Mouse (Mus musculus): Measurements from ENCODE around the gene Ufsp2. TPM values are rescaled to one million over a fixed set of nuclear protein-coding genes. Genes with fewer than 3 reads are reported as not detected.

The Ufsp2 gene
- polyA plus RNA-seq, 1 experiment from 2014 or later, result 69.3 TPM

DNA sequence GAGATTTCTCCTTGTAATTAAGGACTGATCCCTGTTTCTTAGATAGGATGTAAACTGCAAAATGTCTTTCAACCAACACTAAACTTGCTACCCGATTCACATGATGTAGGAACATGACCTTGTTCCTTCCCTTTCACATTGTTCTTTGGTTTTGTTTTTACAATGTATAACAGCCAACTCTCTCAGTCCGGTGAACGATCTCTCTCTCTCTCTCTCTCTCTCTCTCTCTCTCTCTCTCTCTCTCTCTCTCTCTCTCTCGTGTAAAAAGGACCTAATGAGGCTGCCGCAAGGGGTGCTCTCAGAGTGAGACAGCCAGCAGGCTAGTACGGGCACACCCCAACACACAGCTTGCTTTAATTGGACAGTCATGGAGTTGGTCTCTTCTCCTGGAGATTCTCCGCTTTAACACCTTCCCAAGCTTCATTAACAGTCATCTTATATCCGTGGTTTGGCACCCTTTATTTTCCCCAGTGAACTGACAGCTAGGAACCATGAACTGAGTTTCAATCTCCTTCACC is 1.3 kb upstream of the Ufsp2 start:
- Histone ChIP-seq H3K9ac (replicated peaks; ENCODE audit: low read depth) (no peak overlapping the region), H3K4me1 (ENCODE audit: insufficient read depth, low read depth, low read length) (peaks cover 7% of the 10 kb centered on the region; the same call in 1 of the 2 replicates), H3K27me3 (replicated peaks; ENCODE audit: insufficient read depth, low read length) (no peaks in the 10 kb centered on the region), H3K27ac (ENCODE audit: low read length) (0 out of 2 replicates have a peak overlapping the region, but pooled peaks have one; percentile 0), H3K36me3 (ENCODE audit: insufficient read depth, low read length) (no peaks in the 10 kb centered on the region), H3K9me3 (ENCODE audit: low read length) (no peaks in the 10 kb centered on the region), H3K4me2 (replicated peaks; ENCODE audit: low read depth, low read length) (no peak overlapping the region), H3K4me3 (ENCODE audit: low read depth, low read length) (no peak overlapping the region)
- ATAC-seq (no peak), DNase-seq (ENCODE audit: low spot score) (peak; percentile 12)
- WGBS, result 63% methylated on average over 8 of the region's 8 CpGs
- no peak for TF ChIP-seq CTCF (IDR thresholded peaks at IDR 0.05)
- TF ChIP-seq EP300 (IDR thresholded peaks at IDR 0.05), result no peak

DNA sequence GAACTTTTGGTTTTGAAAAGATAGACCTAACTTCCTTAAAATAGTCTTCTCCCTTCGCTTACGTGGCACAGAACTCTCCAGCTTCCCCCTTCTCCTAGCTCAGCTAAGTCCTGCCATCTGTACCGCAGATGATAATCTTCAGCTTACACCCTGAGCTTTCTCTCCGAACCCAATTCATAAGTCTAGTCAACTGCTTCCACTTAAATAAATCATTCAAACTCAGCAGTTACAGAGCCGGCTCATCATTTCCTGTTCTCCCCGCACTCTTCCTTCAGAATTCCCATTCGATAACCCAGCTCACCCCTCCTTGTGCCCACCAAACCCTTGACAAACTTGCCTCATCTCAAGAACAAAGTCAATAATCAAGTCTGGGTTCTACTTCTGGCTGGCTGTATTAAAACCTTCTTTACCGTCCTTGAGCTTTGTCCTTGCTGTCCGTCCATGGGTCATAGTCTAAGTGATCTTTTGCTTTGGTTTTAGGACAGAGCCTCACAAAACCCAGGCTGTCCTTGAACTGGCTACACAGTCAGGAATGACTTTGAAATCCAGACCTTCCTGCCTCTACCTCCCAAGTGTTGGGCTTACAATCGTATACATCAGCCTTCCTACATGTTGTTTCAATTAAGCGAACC is 625 bp downstream of the Ufsp2 start:
- WGBS, result 39% methylated on average over 11 of the region's 11 CpGs
- Histone ChIP-seq H3K27ac (ENCODE audit: low read length) (peak overlapping the region; percentile 71), H3K4me1 (ENCODE audit: insufficient read depth, low read depth, low read length) (peaks cover 7% of the 10 kb centered on the region; the same call in 1 of the 2 replicates), H3K36me3 (ENCODE audit: insufficient read depth, low read length) (no peaks in the 10 kb centered on the region), H3K4me3 (ENCODE audit: low read depth, low read length) (peak overlapping the region; percentile 64), H3K9ac (replicated peaks; ENCODE audit: low read depth) (peak overlapping the region; percentile 37; the same call in 1 of the 2 replicates), H3K4me2 (replicated peaks; ENCODE audit: low read depth, low read length) (peak overlapping the region; percentile 74), H3K9me3 (ENCODE audit: low read length) (no peaks in the 10 kb centered on the region), H3K27me3 (replicated peaks; ENCODE audit: insufficient read depth, low read length) (no peaks in the 10 kb centered on the region)
- ATAC-seq (peak; percentile 8), DNase-seq (ENCODE audit: low spot score) (peak; percentile 57)
- TF ChIP-seq EP300 (IDR thresholded peaks at IDR 0.05), result no peak

DNA sequence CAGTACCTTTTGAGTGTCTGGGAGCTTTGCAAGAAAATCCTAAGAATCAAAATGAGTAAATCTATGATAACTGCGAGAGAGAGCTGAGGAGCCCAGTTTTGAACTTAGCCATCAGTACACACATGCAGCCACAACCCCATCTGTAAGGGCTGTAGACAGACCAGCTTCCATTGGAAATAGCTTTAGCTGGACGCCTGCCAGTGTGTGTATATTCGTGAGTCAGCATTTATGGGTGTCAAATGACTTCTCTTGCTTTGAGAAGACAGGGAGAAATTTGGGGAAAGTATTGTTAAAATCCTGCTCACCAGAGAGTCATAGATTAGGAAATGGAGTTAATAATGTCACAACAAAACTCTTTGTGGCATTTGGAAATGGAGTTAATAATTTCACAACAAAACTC is 11.3 kb downstream of the Ufsp2 start:
- no peak overlapping the region for H3K4me3 ChIP-seq (ENCODE audit: low read depth, low read length)
- H3K9me3 ChIP-seq (ENCODE audit: low read length), result no peaks in the 10 kb centered on the region
- no peaks in the 10 kb centered on the region for H3K4me1 ChIP-seq (ENCODE audit: insufficient read depth, low read depth, low read length)
- no peak overlapping the region for H3K27ac ChIP-seq (ENCODE audit: low read length)
- H3K36me3 ChIP-seq (ENCODE audit: insufficient read depth, low read length), result no peaks in the 10 kb centered on the region
- DNase-seq (ENCODE audit: low spot score) (peak; percentile 42), ATAC-seq (no peak)
- H3K9ac ChIP-seq (replicated peaks; ENCODE audit: low read depth), result no peak overlapping the region
- H3K27me3 ChIP-seq (replicated peaks; ENCODE audit: insufficient read depth, low read length), result no peaks in the 10 kb centered on the region
- 53% methylated on average over 3 of the region's 3 CpGs for WGBS
- TF ChIP-seq EP300 (IDR thresholded peaks at IDR 0.05) (no peak), CTCF (IDR thresholded peaks at IDR 0.05) (no peak)
- no peak overlapping the region for H3K4me2 ChIP-seq (replicated peaks; ENCODE audit: low read depth, low read length)

DNA sequence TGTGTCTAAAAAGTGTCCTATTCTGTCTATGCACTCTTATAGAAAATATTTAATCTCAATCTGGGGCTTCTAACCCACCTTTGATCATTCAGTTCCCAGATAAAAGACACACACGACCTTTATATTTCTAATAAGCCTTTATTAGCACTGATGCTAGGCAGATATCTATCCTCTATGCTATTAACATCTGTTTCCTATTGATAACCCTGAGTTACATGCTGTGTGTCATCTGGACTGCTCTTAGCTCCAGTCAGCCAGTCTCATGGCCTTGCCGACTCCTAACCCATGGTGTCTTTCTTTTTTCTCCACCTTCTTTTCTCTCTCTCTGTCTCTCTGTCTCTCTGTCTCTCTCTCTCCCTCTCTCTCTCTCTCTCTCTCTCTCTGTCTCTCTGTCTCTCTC is 12.9 kb downstream of the Ufsp2 start:
- Histone ChIP-seq H3K36me3 (ENCODE audit: insufficient read depth, low read length) (no peaks in the 10 kb centered on the region), H3K9ac (replicated peaks; ENCODE audit: low read depth) (no peak overlapping the region), H3K4me3 (ENCODE audit: low read depth, low read length) (no peak overlapping the region), H3K4me2 (replicated peaks; ENCODE audit: low read depth, low read length) (no peak overlapping the region), H3K27me3 (replicated peaks; ENCODE audit: insufficient read depth, low read length) (no peaks in the 10 kb centered on the region), H3K27ac (ENCODE audit: low read length) (no peak overlapping the region), H3K9me3 (ENCODE audit: low read length) (no peaks in the 10 kb centered on the region), H3K4me1 (ENCODE audit: insufficient read depth, low read depth, low read length) (no peaks in the 10 kb centered on the region)
- 62% methylated on average over 2 of the region's 2 CpGs for WGBS
- DNase-seq (ENCODE audit: low spot score) (no peak), ATAC-seq (no peak)
- TF ChIP-seq EP300 (IDR thresholded peaks at IDR 0.05) (no peak), CTCF (IDR thresholded peaks at IDR 0.05) (no peak)

DNA sequence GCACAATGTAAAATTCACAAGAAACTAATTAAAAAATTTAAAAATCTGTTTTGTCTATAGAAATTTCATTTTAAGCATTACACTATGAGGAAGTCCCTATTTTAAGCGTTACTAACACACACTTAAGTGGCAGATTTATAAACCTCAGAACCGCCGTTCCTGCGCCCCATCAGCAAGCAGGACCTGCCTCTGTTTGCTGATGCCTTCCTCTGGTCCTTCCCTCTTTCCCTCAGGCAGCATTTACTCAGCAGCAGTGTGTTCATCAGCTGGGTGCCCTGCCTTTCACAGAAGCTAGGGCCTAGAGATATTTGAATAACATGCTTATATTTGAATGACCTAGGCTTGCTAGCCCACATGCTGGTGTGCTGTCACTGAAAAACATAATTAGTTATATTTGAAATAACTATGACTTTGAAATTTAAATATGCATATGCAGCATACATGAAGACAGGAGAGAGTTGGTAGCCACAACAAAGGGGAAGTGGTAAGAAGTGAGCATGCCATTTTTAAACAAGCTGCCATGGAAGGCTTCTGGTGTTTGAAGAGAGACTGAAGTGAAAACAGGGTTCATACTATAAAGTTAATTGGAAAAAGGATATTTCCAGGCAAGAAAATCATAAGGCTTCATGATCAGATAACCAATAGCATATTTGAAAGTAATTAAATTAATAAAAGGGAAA is 15.4 kb downstream of the Ufsp2 start:
- TF ChIP-seq EP300 (IDR thresholded peaks at IDR 0.05), result no peak
- no peak for TF ChIP-seq CTCF (IDR thresholded peaks at IDR 0.05)
- H3K4me2 ChIP-seq (replicated peaks; ENCODE audit: low read depth, low read length), result no peak overlapping the region
- peaks cover 4% of the 10 kb centered on the region; the same call in 1 of the 2 replicates for H3K36me3 ChIP-seq (ENCODE audit: insufficient read depth, low read length)
- H3K4me1 ChIP-seq (ENCODE audit: insufficient read depth, low read depth, low read length), result no peaks in the 10 kb centered on the region
- no peaks in the 10 kb centered on the region for H3K27me3 ChIP-seq (replicated peaks; ENCODE audit: insufficient read depth, low read length)
- ATAC-seq (no peak), DNase-seq (ENCODE audit: low spot score) (no peak)
- WGBS, result 91% methylated on average over 4 of the region's 4 CpGs
- H3K9me3 ChIP-seq (ENCODE audit: low read length), result no peaks in the 10 kb centered on the region
- no peak overlapping the region for H3K4me3 ChIP-seq (ENCODE audit: low read depth, low read length)
- no peak overlapping the region for H3K9ac ChIP-seq (replicated peaks; ENCODE audit: low read depth)
- H3K27ac ChIP-seq (ENCODE audit: low read length), result no peak overlapping the region

DNA sequence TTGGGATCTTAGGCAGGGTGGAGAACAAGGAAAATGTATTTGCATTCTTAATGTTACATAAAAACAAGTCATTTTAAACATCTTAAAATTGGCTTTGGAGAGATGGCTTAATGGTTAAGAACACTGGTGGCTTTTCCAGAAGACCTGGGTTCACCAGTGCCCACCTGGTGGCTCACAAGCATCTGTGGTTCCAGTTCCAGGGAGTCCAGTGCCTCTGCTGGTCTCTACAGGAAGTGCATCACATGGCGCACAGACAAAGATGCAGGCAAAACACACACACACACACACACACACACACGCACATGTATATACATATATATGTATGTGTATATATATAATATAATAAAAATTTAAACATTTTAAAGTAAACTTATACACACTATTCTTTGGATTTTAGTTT is 18.8 kb downstream of the Ufsp2 start:
- Histone ChIP-seq H3K27me3 (replicated peaks; ENCODE audit: insufficient read depth, low read length) (no peaks in the 10 kb centered on the region), H3K36me3 (ENCODE audit: insufficient read depth, low read length) (peaks cover 7% of the 10 kb centered on the region; the same call in 1 of the 2 replicates), H3K9ac (replicated peaks; ENCODE audit: low read depth) (no peak overlapping the region), H3K9me3 (ENCODE audit: low read length) (no peaks in the 10 kb centered on the region), H3K4me1 (ENCODE audit: insufficient read depth, low read depth, low read length) (peaks cover 4% of the 10 kb centered on the region), H3K4me3 (ENCODE audit: low read depth, low read length) (no peak overlapping the region), H3K4me2 (replicated peaks; ENCODE audit: low read depth, low read length) (no peak overlapping the region), H3K27ac (ENCODE audit: low read length) (no peak overlapping the region)
- 96% methylated on average over 2 of the region's 2 CpGs for WGBS
- ATAC-seq (no peak), DNase-seq (ENCODE audit: low spot score) (no peak)
- peak; percentile 46 for TF ChIP-seq CTCF (IDR thresholded peaks at IDR 0.05)
- no peak for TF ChIP-seq EP300 (IDR thresholded peaks at IDR 0.05)

Data from lung, postnatal 0 days (tissue).